Mouse (Mus musculus): ENCODE data around the gene Ccdc136. TPM values are rescaled to one million over a fixed set of nuclear protein-coding genes. Genes with fewer than 3 reads are reported as not detected.
A peak's percentile ranks its signal among the peaks of the same experiment; 100 is the strongest.
"Not testable (repeated sequence)": the region's sequence is repeated elsewhere in the genome, so short reads cannot be mapped to it uniquely, and the experiment has no call there.

Gene Ccdc136
- total RNA-seq (2017), result not detected in 2 replicates

GRCm38 (mm10) chr6:29395910-29396713 lies at the start of gene Ccdc136:
Gene Ccdc136 (plus strand): TSS chr6:29396309.
- peak; percentile 53; the same call in 1 of the 2 replicates for ATAC-seq (replicated peaks; ENCODE audit: low read depth, poor library complexity, severe bottlenecking)

- not testable (repeated sequence) for ATAC-seq (replicated peaks; ENCODE audit: low read depth, poor library complexity, severe bottlenecking)
These were observed 49.6 kb upstream of the Ccdc136 start for GRCm38 (mm10) chr6:29346512-29346911.

GRCm38 (mm10) chr6:29347189-29347588 lies 48.9 kb upstream of the Ccdc136 start:
- no peak for ATAC-seq (replicated peaks; ENCODE audit: low read depth, poor library complexity, severe bottlenecking)

GRCm38 (mm10) chr6:29347665-29348370 lies 48.3 kb upstream of the Ccdc136 start, which contains the start of gene Calu:
Gene Calu (plus strand): TSS chr6:29348069.
- peak; percentile 95 for ATAC-seq (replicated peaks; ENCODE audit: low read depth, poor library complexity, severe bottlenecking)

- ATAC-seq (replicated peaks; ENCODE audit: low read depth, poor library complexity, severe bottlenecking), result no peak
These were observed 47.8 kb upstream of the Ccdc136 start for GRCm38 (mm10) chr6:29348371-29348724.

- ATAC-seq (replicated peaks; ENCODE audit: low read depth, poor library complexity, severe bottlenecking), result no peak
These were observed 44.5 kb upstream of the Ccdc136 start for GRCm38 (mm10) chr6:29351613-29352012.

- no peak; the same call in 1 of the 2 replicates for ATAC-seq (replicated peaks; ENCODE audit: low read depth, poor library complexity, severe bottlenecking)
These were observed 43.3 kb upstream of the Ccdc136 start for GRCm38 (mm10) chr6:29352816-29353215.

- no peak for ATAC-seq (replicated peaks; ENCODE audit: low read depth, poor library complexity, severe bottlenecking)
These were observed 36.7 kb upstream of the Ccdc136 start for GRCm38 (mm10) chr6:29359386-29359785.

- no peak for ATAC-seq (replicated peaks; ENCODE audit: low read depth, poor library complexity, severe bottlenecking)
These were observed 35.9 kb upstream of the Ccdc136 start for GRCm38 (mm10) chr6:29360211-29360610.

- no peak for ATAC-seq (replicated peaks; ENCODE audit: low read depth, poor library complexity, severe bottlenecking)
These were observed 33.6 kb upstream of the Ccdc136 start for GRCm38 (mm10) chr6:29362246-29363128.

GRCm38 (mm10) chr6:29363129-29363515 lies 33.0 kb upstream of the Ccdc136 start:
- ATAC-seq (replicated peaks; ENCODE audit: low read depth, poor library complexity, severe bottlenecking), result no peak

GRCm38 (mm10) chr6:29365277-29365676 lies 30.8 kb upstream of the Ccdc136 start:
- no peak for ATAC-seq (replicated peaks; ENCODE audit: low read depth, poor library complexity, severe bottlenecking)

- no peak for ATAC-seq (replicated peaks; ENCODE audit: low read depth, poor library complexity, severe bottlenecking)
These were observed 18.7 kb upstream of the Ccdc136 start for GRCm38 (mm10) chr6:29377386-29377785.

GRCm38 (mm10) chr6:29378678-29379077 lies 17.4 kb upstream of the Ccdc136 start:
- no peak for ATAC-seq (replicated peaks; ENCODE audit: low read depth, poor library complexity, severe bottlenecking)

- no peak for ATAC-seq (replicated peaks; ENCODE audit: low read depth, poor library complexity, severe bottlenecking)
These were observed 16.2 kb upstream of the Ccdc136 start for GRCm38 (mm10) chr6:29379954-29380353.

GRCm38 (mm10) chr6:29382442-29382841 lies 13.7 kb upstream of the Ccdc136 start:
- ATAC-seq (replicated peaks; ENCODE audit: low read depth, poor library complexity, severe bottlenecking), result no peak

- ATAC-seq (replicated peaks; ENCODE audit: low read depth, poor library complexity, severe bottlenecking), result peak; percentile 48
These were observed 8.0 kb upstream of the Ccdc136 start, which contains the start of gene Opn1sw for GRCm38 (mm10) chr6:29388052-29388518. Gene Opn1sw (minus strand): TSS chr6:29388468.

GRCm38 (mm10) chr6:29388606-29389080 lies 7.5 kb upstream of the Ccdc136 start:
- peak; percentile 79 for ATAC-seq (replicated peaks; ENCODE audit: low read depth, poor library complexity, severe bottlenecking)

- no peak for ATAC-seq (replicated peaks; ENCODE audit: low read depth, poor library complexity, severe bottlenecking)
These were observed 6.7 kb upstream of the Ccdc136 start for GRCm38 (mm10) chr6:29389425-29389824.

GRCm38 (mm10) chr6:29390500-29390899 lies 5.6 kb upstream of the Ccdc136 start:
- not testable (repeated sequence) for ATAC-seq (replicated peaks; ENCODE audit: low read depth, poor library complexity, severe bottlenecking)
